19 mouse cellular contexts compared by ENCODE assay signal in the genomic region with DNA sequence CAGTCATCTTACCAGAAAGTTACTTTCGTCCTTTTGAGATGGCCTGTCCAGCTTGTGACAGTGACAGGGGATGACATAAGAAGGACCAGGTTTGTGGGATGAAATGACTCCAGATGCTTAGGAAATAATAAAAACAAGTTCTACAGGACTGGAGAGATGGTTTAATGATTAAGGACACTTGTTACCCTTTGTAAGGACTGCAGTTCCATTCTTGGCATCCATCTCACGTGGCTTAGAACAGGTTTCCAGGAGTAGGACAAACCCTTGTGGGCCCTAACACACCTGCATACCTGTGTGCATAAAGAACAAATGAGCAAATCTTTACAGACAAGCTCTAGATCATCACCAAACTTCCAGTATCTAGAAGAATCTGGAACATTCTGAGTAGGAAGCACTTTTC.
"Had no signal": no experiment of that assay in that cellular context is flagged by ENCODE, and none has a peak within 500 bp of the region (broad histone marks: within the 10 kb centered on the region; RNA-seq: fewer than 3 reads in every experiment).

No protein-coding gene starts in this region.

- ATAC-seq: midbrain, embryonic 16.5 days had no signal

- H3K4me3 ChIP-seq: midbrain, embryonic 10.5 days; midbrain, embryonic 12.5 days; myocyte; neural tube, embryonic 13.5 days; neural tube, embryonic 15.5 days had no signal

- DNase-seq: lung, adult 18-20 months; lung, embryonic 14.5 days; lung, postnatal 14 days; lung, postnatal 4 days; midbrain, embryonic 14.5 days; retina, postnatal 1 day; right cerebral cortex, adult 18-20 months; right cerebral cortex, postnatal 25 days; right cerebral cortex, postnatal 4 days; spleen, adult 18-20 months; thymus, adult 18-20 months; thymus, postnatal 14 days; thymus, postnatal 36 days had no signal

- H3K9me3 ChIP-seq: midbrain, embryonic 10.5 days; midbrain, embryonic 12.5 days; neural tube, embryonic 13.5 days; neural tube, embryonic 15.5 days had no signal

- H3K4me1 ChIP-seq: midbrain, embryonic 10.5 days; midbrain, embryonic 12.5 days; neural tube, embryonic 13.5 days; neural tube, embryonic 15.5 days had no signal

- H3K4me2 ChIP-seq: lung, embryonic 14.5 days; midbrain, embryonic 12.5 days; neural tube, embryonic 13.5 days; neural tube, embryonic 15.5 days had no signal

- H3K27me3 ChIP-seq: midbrain, embryonic 12.5 days; neural tube, embryonic 15.5 days had no signal

- H3K27ac ChIP-seq: midbrain, embryonic 10.5 days; midbrain, embryonic 12.5 days; neural tube, embryonic 13.5 days; neural tube, embryonic 15.5 days had no signal

- H3K9ac ChIP-seq: lung, embryonic 14.5 days; midbrain, embryonic 12.5 days; neural tube, embryonic 13.5 days; neural tube, embryonic 15.5 days had no signal

- H3K36me3 ChIP-seq: midbrain, embryonic 10.5 days; midbrain, embryonic 12.5 days; neural tube, embryonic 13.5 days; neural tube, embryonic 15.5 days had no signal
